Mouse (Mus musculus) kidney, postnatal 0 days (tissue): ENCODE measurements at regions not wholly inside any gene's neighbourhood (a gene's known extent, or its start where the extent isn't known, plus 50 kb on each side); places are given as distances from the start of the nearest gene placed in this dataset.
A peak's percentile ranks its signal among the peaks of the same experiment; 100 is the strongest.

Experiments
- ATAC-seq: fragments of 200-750 bp; cut with Nextera tagmentation; replicated peaks from 2 replicates; pipeline ENCODE4 v1.8.0; 2017; ENCODE audit warnings: low read depth, moderate number of reproducible peaks, moderate TSS enrichment, moderate library complexity; ENCODE audit not compliant: low FRiP score
- DNase-seq: peaks from one replicate; pipeline ENCODE4 v3.0.0-alpha.2; 2016; ENCODE audit warnings: low spot score
- H3K27ac ChIP-seq: fragments of 300-500 bp; sonication (generic); 2 replicates; pipeline ENCODE4 v1.5.1; 2014; ENCODE audit warnings: mild to moderate bottlenecking
- H3K27me3 ChIP-seq: fragments of 300-500 bp; sonication (generic); 2 replicates; pipeline ENCODE4 v1.6.1; 2014; ENCODE audit warnings: low read length, mixed read lengths; ENCODE audit not compliant: insufficient read depth
- H3K36me3 ChIP-seq: fragments of 300-500 bp; sonication (generic); 2 replicates; pipeline ENCODE4 v1.6.1; 2014; ENCODE audit warnings: low read length, mixed read lengths; ENCODE audit not compliant: insufficient read depth
- H3K4me1 ChIP-seq: fragments of 300-500 bp; sonication (generic); replicated peaks from 2 replicates; pipeline ENCODE4 v1.6.1; 2014; ENCODE audit warnings: antibody characterized with exemption, low read length, mixed read lengths; ENCODE audit not compliant: insufficient read depth
- H3K4me2 ChIP-seq: fragments of 300-500 bp; sonication (generic); 2 replicates; pipeline ENCODE4 v1.6.1; 2014; ENCODE audit warnings: mild to moderate bottlenecking, low read length, moderate library complexity, mixed read lengths
- H3K4me3 ChIP-seq: fragments of 300-500 bp; sonication (generic); replicated peaks from 2 replicates; pipeline ENCODE4 v1.5.1; 2014; ENCODE audit warnings: low read depth, low read length
- H3K9ac ChIP-seq: fragments of 300-500 bp; sonication (generic); 2 replicates; pipeline ENCODE4 v1.6.1; 2014; ENCODE audit warnings: low read depth, low read length
- H3K9me3 ChIP-seq: fragments of 300-500 bp; sonication (generic); replicated peaks from 2 replicates; pipeline ENCODE4 v1.6.1; 2016; ENCODE audit warnings: low read length, inconsistent platforms, mixed read lengths
- CTCF ChIP-seq: IDR thresholded peaks from 2 replicates; pipeline ENCODE4 v1.5.1; 2016; ENCODE audit warnings: antibody characterized with exemption, low read depth, mild to moderate bottlenecking, moderate library complexity
- WGBS: fragments of 180-500 bp; shearing (Covaris S2); extraction: QIAGEN DNeasy Blood & Tissue Kit; methylation state at CpG from one replicate; pipeline ENCODE4 v1.1.7; 2014; 5-methylcytosine and 5-hydroxymethylcytosine counted together

- peak; percentile 80; the same call in 1 of the 2 replicates for ATAC-seq
Observed at GRCm38 (mm10) chr3:132462348-132462959, 167.2 kb upstream of the Gimd1 start.

GRCm38 (mm10) chr3:132471070-132471469 lies 158.6 kb upstream of the Gimd1 start:
- no peaks in the 10 kb centered on the region for H3K9me3 ChIP-seq
- no peaks in the 10 kb centered on the region for H3K27me3 ChIP-seq
- H3K9ac ChIP-seq: no peak overlapping the region
- no peak overlapping the region for H3K27ac ChIP-seq
- H3K4me3 ChIP-seq: no peak overlapping the region
- DNase-seq (no peak), ATAC-seq (peak; percentile 54)
- no peaks in the 10 kb centered on the region for H3K36me3 ChIP-seq
- H3K4me2 ChIP-seq: no peak overlapping the region
- 36% methylated on average over 4 of the region's 4 CpGs for WGBS
- no peak for TF ChIP-seq CTCF
- no peaks in the 10 kb centered on the region for H3K4me1 ChIP-seq

More at GRCm38 (mm10) chr3:132462348-132462959, 167.2 kb upstream of the Gimd1 start:
- 31% methylated on average over 5 of the region's 5 CpGs for WGBS
- Histone ChIP-seq H3K9ac (no peak overlapping the region), H3K9me3 (no peaks in the 10 kb centered on the region), H3K36me3 (no peaks in the 10 kb centered on the region), H3K27me3 (no peaks in the 10 kb centered on the region), H3K27ac (no peak overlapping the region), H3K4me3 (no peak overlapping the region), H3K4me1 (no peaks in the 10 kb centered on the region), H3K4me2 (no peak overlapping the region)
- DNase-seq: peak; percentile 77
- no peak for TF ChIP-seq CTCF

- Histone ChIP-seq H3K4me1 (no peaks in the 10 kb centered on the region), H3K27me3 (no peaks in the 10 kb centered on the region), H3K4me3 (no peak overlapping the region), H3K9ac (no peak overlapping the region), H3K27ac (no peak overlapping the region), H3K36me3 (no peaks in the 10 kb centered on the region), H3K4me2 (no peak overlapping the region), H3K9me3 (no peaks in the 10 kb centered on the region)
- no peak for ATAC-seq
- 93% methylated on average over 5 of the region's 5 CpGs for WGBS
- DNase-seq: peak; percentile 35
- TF ChIP-seq CTCF: peak; percentile 31; the same call in 1 of the 2 replicates
Observed at GRCm38 (mm10) chr3:132477768-132478167, 151.9 kb upstream of the Gimd1 start.

GRCm38 (mm10) chr3:132479275-132479674 lies 150.3 kb upstream of the Gimd1 start:
- no peaks in the 10 kb centered on the region for H3K27me3 ChIP-seq
- no peaks in the 10 kb centered on the region for H3K4me1 ChIP-seq
- whole genome bisulfite sequencing: 63% methylated on average over 2 of the region's 2 CpGs
- no peak for TF ChIP-seq CTCF
- H3K4me3 ChIP-seq: no peak overlapping the region
- no peaks in the 10 kb centered on the region for H3K36me3 ChIP-seq
- H3K9me3 ChIP-seq: no peaks in the 10 kb centered on the region
- H3K27ac ChIP-seq: no peak overlapping the region
- H3K9ac ChIP-seq: no peak overlapping the region
- no peak overlapping the region for H3K4me2 ChIP-seq
- no peak for DNase-seq
- no peak for ATAC-seq

DNA sequence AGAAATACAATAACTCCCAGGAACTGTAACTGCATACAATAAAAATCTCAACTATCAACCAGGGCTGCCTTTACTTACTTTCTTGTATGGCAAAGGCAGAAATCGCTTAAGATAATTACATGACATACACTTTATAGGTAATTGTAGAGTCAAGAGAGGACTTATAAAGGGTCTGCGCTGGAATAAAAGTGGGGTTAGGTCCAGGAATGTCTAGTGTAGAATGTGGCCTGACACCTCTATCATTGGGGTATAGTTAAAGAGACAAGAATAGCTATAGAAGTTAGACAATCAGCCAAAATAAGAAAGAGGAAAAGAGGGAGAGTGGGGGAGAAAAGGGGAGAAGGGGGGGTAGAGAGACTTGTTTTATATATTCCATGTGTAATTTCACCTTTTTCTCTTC lies 144.8 kb upstream of the Gimd1 start:
- DNase-seq (no peak), ATAC-seq (no peak)
- Histone ChIP-seq H3K27me3 (no peaks in the 10 kb centered on the region), H3K4me3 (no peak overlapping the region), H3K9me3 (no peaks in the 10 kb centered on the region), H3K4me1 (no peaks in the 10 kb centered on the region), H3K9ac (no peak overlapping the region), H3K36me3 (no peaks in the 10 kb centered on the region), H3K27ac (no peak overlapping the region), H3K4me2 (no peak overlapping the region)
- no peak for TF ChIP-seq CTCF
- 89% methylated on average over 2 of the region's 2 CpGs for WGBS

DNA sequence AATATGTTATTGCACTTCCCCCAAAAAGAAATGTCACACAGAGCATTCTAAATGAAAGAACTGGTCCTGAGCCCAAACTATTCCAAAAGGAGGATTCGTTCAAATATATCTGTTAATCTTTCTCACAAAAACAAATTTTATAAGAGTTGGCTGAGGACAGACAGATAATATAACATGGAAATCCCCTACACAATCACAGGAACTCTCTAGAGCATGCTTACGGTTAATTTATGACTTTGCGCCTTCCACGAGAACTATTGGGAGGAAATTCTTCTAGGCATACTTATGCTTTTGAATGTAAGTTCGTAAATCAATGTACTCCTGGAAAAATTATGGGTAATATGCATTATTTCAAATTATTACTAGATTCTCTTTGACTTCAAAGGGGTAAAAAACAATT lies 144.1 kb upstream of the Gimd1 start:
- Histone ChIP-seq H3K4me3 (no peak overlapping the region), H3K4me2 (no peak overlapping the region), H3K4me1 (no peaks in the 10 kb centered on the region), H3K36me3 (no peaks in the 10 kb centered on the region), H3K9me3 (no peaks in the 10 kb centered on the region), H3K27ac (no peak overlapping the region), H3K9ac (no peak overlapping the region), H3K27me3 (no peaks in the 10 kb centered on the region)
- no peak for ATAC-seq
- 44% methylated on average over 5 of the region's 5 CpGs for WGBS
- peak; percentile 82 for DNase-seq
- no peak for TF ChIP-seq CTCF

DNA sequence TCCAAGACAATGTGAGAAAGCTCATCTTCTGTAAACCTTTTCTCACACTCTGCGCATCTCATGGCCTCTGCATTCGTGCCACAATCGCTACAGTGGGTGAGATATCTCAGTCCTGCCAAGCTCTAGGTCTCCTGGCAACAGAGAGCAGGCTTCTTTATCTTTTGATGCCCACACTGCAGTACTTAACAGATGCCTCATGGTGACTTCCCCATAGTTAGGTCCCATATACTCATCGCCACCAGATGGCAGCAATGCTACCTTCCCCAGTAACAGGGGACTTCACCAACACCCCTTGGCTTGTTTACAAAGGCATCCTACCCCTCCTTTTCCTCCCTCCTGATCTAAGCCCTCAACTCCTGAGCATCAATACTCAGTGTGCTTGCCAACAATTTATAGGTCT lies 123.5 kb upstream of the Gimd1 start:
- WGBS: 33% methylated on average over 4 of the region's 4 CpGs

More for the DNA sequence above, 123.5 kb upstream of the Gimd1 start:
- Histone ChIP-seq H3K27me3 (no peaks in the 10 kb centered on the region), H3K4me3 (no peak overlapping the region), H3K4me1 (no peaks in the 10 kb centered on the region), H3K9me3 (no peaks in the 10 kb centered on the region), H3K4me2 (no peak overlapping the region), H3K9ac (no peak overlapping the region), H3K36me3 (no peaks in the 10 kb centered on the region), H3K27ac (no peak overlapping the region)
- ATAC-seq (peak; percentile 74), DNase-seq (peak; percentile 81)
- peak; percentile 86 for TF ChIP-seq CTCF
